ENCODE assay signal across 15 mouse cellular contexts in the genomic region with DNA sequence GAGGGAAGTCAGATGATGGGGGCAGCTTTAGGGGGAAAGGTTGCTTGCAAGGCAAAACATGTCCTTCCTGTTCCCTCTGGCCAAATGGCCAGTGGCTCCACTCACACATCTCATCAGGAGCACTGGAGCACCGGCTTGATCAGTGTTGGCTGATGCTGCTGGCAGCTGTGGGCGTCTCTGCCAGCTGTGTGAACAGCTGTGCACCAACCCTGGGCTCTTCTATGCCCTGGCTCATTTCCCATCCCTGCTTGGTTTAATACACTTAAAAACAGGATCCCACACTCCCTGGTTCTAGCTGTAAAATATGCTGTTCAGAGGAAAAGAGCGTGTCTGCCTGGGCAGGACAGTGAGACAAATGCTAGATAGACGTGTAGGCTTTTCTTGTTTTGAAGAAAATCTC.
DNase-seq lines count a peak whose midpoint lies in the region; ATAC-seq and TF ChIP-seq lines count a peak whose summit lies in the region.
"Had no signal": no experiment of that assay in that cellular context is flagged by ENCODE, and none has a peak within 500 bp of the region (broad histone marks: within the 10 kb centered on the region; RNA-seq: fewer than 3 reads in every experiment).

No protein-coding gene starts in this region.

- ATAC-seq in forebrain, embryonic 12.5 days (ENCODE audit: low FRiP score), result no peak
- no peak for ATAC-seq in forebrain, embryonic 15.5 days (replicated peaks)
- ATAC-seq in liver, embryonic 11.5 days (replicated peaks; ENCODE audit: low FRiP score), result no peak

- no peak overlapping the region for H3K4me2 ChIP-seq in forebrain, embryonic 12.5 days
- H3K4me2 ChIP-seq in forebrain, embryonic 15.5 days (replicated peaks), result no peak overlapping the region
- H3K4me2 ChIP-seq in liver, embryonic 11.5 days, result no peak overlapping the region
- H3K4me2 ChIP-seq: heart, embryonic 13.5 days had no signal

- no peak for DNase-seq in forebrain, embryonic 10.5 days (ENCODE audit: extremely low spot score, low spot score)
- peak; percentile 13 to 19 for DNase-seq in lung, adult 18-20 months
- no peak for DNase-seq in lung, adult 2 months
- peak; percentile 30 to 60 for DNase-seq in lung, postnatal 4 days
- no peak for DNase-seq in liver, embryonic 11.5 days (ENCODE audit: low spot score)
- no peak for DNase-seq in spleen, postnatal 4 days (ENCODE audit: low spot score in 2 of 2)
- DNase-seq: adrenal gland, postnatal 25 days; cerebellum, adult 11 months; gastrocnemius, postnatal 36 days; liver; retina, postnatal 1 day had no signal

- TF ChIP-seq CTCF in lung, adult 2 months (IDR thresholded peaks at IDR 0.05; ENCODE audit: insufficient read depth, low read length), result no peak

- no peak overlapping the region for H3K4me3 ChIP-seq in forebrain, embryonic 10.5 days
- H3K4me3 ChIP-seq in forebrain, embryonic 12.5 days (replicated peaks), result no peak overlapping the region
- H3K4me3 ChIP-seq in lung, adult 2 months (replicated peaks; ENCODE audit: extremely low read depth, low read depth, low read length), result no peak overlapping the region
- H3K4me3 ChIP-seq in forebrain, embryonic 15.5 days, result no peak overlapping the region
- H3K4me3 ChIP-seq in liver, embryonic 11.5 days (ENCODE audit: low read depth, low read length), result no peak overlapping the region
- H3K4me3 ChIP-seq: erythroblast, embryonic 14.5 days; heart, embryonic 13.5 days had no signal

- H3K36me3 ChIP-seq in forebrain, embryonic 10.5 days (replicated peaks), result no peaks in the 10 kb centered on the region
- no peaks in the 10 kb centered on the region for H3K36me3 ChIP-seq in forebrain, embryonic 12.5 days (replicated peaks)
- H3K36me3 ChIP-seq in forebrain, embryonic 15.5 days, result no peaks in the 10 kb centered on the region
- no peaks in the 10 kb centered on the region for H3K36me3 ChIP-seq in liver, embryonic 11.5 days (ENCODE audit: control insufficient read depth, insufficient read depth, low read length)
- H3K36me3 ChIP-seq: heart, embryonic 13.5 days had no signal

- no peaks in the 10 kb centered on the region for H3K9me3 ChIP-seq in forebrain, embryonic 10.5 days
- no peaks in the 10 kb centered on the region for H3K9me3 ChIP-seq in forebrain, embryonic 12.5 days
- H3K9me3 ChIP-seq in forebrain, embryonic 15.5 days, result no peaks in the 10 kb centered on the region
- no peaks in the 10 kb centered on the region for H3K9me3 ChIP-seq in liver, embryonic 11.5 days (ENCODE audit: control insufficient read depth, low read length)
- H3K9me3 ChIP-seq: heart, embryonic 13.5 days had no signal

- H3K4me1 ChIP-seq in forebrain, embryonic 10.5 days, result peaks cover 59% of the 10 kb centered on the region
- H3K4me1 ChIP-seq in forebrain, embryonic 12.5 days, result peaks cover 22% of the 10 kb centered on the region
- no peaks in the 10 kb centered on the region; the same call in 1 of the 2 replicates for H3K4me1 ChIP-seq in lung, adult 2 months (ENCODE audit: control insufficient read depth, insufficient read depth, low read length)
- H3K4me1 ChIP-seq in forebrain, embryonic 15.5 days, result peaks cover 42% of the 10 kb centered on the region
- no peaks in the 10 kb centered on the region for H3K4me1 ChIP-seq in liver, embryonic 11.5 days (replicated peaks; ENCODE audit: control insufficient read depth, insufficient read depth, low read length)
- H3K4me1 ChIP-seq: heart, embryonic 13.5 days had no signal

- TF ChIP-seq POLR2A in lung, adult 2 months (IDR thresholded peaks at IDR 0.05; ENCODE audit: borderline replicate concordance, extremely low read depth, low read depth, low read length), result no peak

- H3K9ac ChIP-seq in forebrain, embryonic 12.5 days, result no peak overlapping the region
- H3K9ac ChIP-seq in forebrain, embryonic 15.5 days (replicated peaks), result no peak overlapping the region
- no peak overlapping the region for H3K9ac ChIP-seq in liver, embryonic 11.5 days (ENCODE audit: low read depth, low read length)
- H3K9ac ChIP-seq: heart, embryonic 13.5 days had no signal

- H3K27ac ChIP-seq in forebrain, embryonic 10.5 days, result peak overlapping the region; percentile 60
- H3K27ac ChIP-seq in forebrain, embryonic 12.5 days, result no peak overlapping the region
- peak overlapping the region; percentile 41 for H3K27ac ChIP-seq in forebrain, embryonic 15.5 days (replicated peaks)
- H3K27ac ChIP-seq in liver, embryonic 11.5 days (ENCODE audit: low read depth, low read length), result no peak overlapping the region
- H3K27ac ChIP-seq: heart, embryonic 13.5 days had no signal

- peaks cover 14% of the 10 kb centered on the region; the same call in 1 of the 2 replicates for H3K27me3 ChIP-seq in forebrain, embryonic 10.5 days (ENCODE audit: poor library complexity, severe bottlenecking)
- H3K27me3 ChIP-seq in forebrain, embryonic 12.5 days, result no peaks in the 10 kb centered on the region
- no peaks in the 10 kb centered on the region for H3K27me3 ChIP-seq in forebrain, embryonic 15.5 days
- no peaks in the 10 kb centered on the region for H3K27me3 ChIP-seq in liver, embryonic 11.5 days (replicated peaks; ENCODE audit: control insufficient read depth, insufficient read depth, low read length)

- WGBS in forebrain, embryonic 10.5 days, result 77% methylated on average over 4 of the region's 4 CpGs
- 69% methylated on average over 4 of the region's 4 CpGs for WGBS in forebrain, embryonic 12.5 days
- 59% methylated on average over 4 of the region's 4 CpGs for WGBS in lung, adult 2 months
- WGBS in forebrain, embryonic 15.5 days, result 49% methylated on average over 4 of the region's 4 CpGs
- 61% methylated on average over 4 of the region's 4 CpGs for WGBS in liver, embryonic 11.5 days

Comparison
In these comparisons a context has a peak if more than half of its experiments do, and no peak if none do; other contexts are left out.
1. DNase-seq: peak in lung, adult 18-20 months (2 of 2) and lung, postnatal 4 days (2 of 2); none in forebrain, embryonic 10.5 days (single experiment), lung, adult 2 months (single experiment), liver, embryonic 11.5 days (single experiment) and spleen, postnatal 4 days (0 of 2).
2. H3K27ac ChIP-seq: peak in forebrain, embryonic 10.5 days (single experiment) and forebrain, embryonic 15.5 days (single experiment); none in forebrain, embryonic 12.5 days (single experiment) and liver, embryonic 11.5 days (single experiment).